Mouse (Mus musculus): ENCODE measurements around the gene Npb. TPM values are rescaled to one million over a fixed set of nuclear protein-coding genes. Genes with fewer than 3 reads are reported as not detected.
"Not testable (repeated sequence)": the region's sequence is repeated elsewhere in the genome, so short reads cannot be mapped to it uniquely, and the experiment has no call there.

Gene Npb
- total RNA-seq, 4 experiments from 2014 or later, result not detected

DNA sequence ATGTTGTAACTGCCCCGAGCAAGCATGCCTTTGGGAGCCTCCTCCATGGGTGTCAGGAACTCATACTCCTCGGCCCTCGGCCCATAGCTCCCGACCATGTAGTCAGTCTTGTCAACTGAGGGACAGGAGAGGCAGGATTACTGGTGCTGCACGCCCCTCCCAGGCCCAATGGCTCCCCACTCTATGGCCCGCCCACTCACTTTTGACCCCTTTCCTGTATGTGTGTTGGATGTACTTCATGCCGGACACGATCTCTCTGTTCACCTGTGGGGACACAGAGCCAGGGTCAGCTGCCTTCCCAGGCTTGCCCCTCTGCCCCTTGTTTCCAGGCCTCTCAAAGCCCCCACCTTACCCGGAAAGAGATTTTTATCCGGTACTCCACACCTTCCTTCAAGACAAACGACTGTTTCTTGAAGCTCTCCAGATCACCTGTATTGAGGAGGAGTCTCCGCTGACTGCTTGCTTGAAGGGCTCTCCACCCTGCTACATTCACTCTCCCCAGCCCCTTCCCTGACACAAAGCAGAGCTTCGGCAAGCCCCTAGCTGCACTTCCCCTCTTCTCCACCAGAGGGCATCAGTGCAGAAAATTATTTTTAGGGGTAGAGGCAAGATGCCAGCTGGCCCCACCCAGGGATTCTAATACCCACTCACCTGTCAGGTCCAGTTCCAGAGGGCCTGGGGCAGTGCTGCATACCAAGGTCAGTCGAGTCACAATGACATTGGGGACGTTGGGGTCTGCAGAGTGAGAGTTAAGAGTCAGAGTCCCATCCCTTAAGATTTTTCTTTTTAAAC is 28.8 kb upstream of the Npb start:
- peak; percentile 60 to 64 for DNase-seq (ENCODE audit: low spot score in 2 of 2)

DNA sequence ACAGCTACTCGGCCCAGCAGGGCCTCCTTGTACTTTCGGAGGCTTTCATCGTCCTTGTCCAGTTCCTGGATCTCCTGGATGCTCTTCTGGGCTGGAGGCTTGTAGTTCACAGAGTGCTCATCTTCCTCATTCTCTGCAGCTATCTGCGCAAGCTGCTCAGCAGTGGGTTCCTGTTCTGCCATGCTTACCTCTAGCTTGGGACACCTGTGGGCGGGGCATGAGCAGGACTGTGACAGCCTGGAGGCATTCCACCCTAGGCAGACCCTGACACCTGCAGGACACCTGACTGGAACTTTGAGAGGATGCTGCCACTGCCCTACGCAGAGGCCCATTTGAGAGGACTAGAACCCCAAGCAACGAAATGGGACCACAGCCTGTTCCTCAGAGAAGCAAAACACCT is 28.1 kb upstream of the Npb start:
- no peak for DNase-seq (ENCODE audit: low spot score in 2 of 2)

DNA sequence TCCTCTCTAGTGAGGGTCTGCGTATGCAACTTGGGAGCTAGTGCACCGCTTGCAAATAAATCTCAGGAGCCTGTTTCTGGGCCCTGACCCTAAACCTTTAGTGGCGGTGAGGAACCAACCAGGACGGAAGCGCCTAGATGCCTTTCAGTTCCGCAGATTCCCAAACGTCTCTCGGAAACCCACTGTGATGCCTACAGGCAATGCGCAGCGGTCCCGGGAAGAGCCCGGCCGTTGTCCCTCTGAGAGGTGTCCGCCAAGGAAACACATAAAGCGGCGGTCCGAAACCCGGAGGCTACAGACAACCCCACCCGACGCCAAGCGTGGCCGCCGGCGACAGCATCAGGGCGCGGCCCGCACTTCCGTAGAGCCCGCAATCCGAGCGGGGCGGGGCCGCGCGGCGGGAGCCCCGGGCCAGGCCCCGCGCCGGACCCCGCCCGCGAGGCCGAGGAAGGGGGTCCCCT is 27.4 kb upstream of the Npb start:
- DNase-seq (ENCODE audit: low spot score in 2 of 2), result no peak

DNA sequence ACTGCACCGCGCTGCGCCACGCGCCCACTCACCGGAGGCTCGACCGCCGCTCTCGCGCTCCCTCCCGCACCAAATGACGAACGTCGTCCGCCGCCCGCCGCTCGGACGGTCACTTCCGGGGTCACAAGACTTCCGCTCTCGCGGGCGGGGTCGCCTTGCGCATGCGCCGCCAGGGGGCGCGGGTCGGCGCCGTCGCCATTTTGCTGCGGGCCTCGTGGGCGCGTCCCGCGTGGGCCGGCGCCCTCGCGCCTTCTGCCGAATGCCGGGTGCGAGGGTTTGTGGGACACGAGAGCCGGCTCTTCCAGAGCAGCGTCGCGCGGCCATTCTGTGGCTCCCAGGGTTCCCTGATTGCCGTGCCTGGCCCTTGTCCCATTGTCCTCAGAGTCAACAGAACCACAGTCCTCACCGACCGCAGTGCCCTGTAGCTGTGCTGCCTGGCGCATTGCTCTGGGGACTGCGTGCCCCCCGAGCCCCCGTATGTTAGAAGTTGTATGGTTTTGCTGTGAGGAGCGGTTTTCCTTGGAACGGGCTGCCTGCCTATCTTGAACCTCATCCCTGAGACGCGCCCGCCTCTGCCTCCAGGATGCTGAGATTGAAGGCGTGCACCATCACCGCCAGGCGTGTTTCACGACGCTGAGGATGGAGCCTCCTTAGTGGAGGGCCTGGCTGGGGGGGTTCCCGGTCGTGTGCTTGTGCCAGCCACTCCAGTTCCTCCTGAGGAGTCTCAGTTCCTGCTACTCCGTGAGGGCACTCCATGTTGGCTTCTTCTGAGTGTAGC is 26.6 kb upstream of the Npb start, which contains the start of gene Arhgdia:
Arhgdia (minus strand) TSS at position 135 of the 778 bp plus-strand sequence.
- peak; percentile 72 to 84 for DNase-seq (ENCODE audit: low spot score in 2 of 2)

DNA sequence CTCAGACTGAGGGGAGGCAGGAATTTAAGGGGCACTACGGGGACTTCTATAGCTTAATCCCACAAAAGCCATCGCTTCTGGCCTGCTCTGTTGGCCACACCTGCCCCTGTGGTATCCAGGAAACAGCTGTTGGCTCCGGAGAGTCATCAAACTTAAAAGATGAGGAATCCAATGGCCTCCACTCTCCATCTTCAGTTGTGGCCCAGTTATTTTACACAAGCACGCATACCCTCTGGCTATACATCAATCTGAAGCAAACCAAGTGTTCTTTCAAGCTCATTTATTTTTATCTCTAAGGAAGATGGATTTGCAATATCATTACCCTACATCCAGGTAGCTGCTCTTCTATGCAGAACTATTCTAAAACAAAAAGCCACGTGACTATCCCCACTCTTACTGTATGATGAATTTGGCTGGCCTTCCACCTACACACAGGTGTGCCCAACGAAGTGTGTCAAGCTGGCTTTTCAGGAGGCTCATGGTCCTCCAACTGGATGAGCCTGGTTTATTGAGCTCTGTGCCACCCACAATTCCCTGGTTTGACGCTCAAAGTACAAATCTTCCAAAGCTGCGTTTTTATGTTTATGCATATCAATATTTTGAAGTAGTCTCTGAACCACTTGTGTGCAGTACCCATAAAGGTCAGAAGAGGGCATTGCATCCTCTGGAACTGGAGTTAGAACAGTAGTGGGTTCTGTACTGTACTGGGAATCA is 25.9 kb upstream of the Npb start:
- DNase-seq (ENCODE audit: low spot score in 2 of 2), result no peak

DNA sequence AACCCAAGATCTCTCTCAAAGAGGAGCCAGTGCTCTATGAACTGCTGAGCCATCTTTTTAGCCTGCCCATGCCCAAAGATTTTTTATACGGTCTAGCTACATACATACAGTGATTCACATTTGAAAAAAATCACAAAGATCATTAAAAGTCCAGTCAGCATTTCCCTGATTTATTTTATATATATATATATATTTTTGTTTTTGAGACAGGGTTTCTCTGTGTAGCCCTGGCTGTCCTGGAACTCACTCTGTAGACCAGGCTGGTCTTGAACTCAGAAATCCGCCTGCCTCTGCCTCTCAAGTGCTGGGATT is 25.3 kb upstream of the Npb start:
- not testable (repeated sequence) for DNase-seq (ENCODE audit: low spot score in 2 of 2)

DNA sequence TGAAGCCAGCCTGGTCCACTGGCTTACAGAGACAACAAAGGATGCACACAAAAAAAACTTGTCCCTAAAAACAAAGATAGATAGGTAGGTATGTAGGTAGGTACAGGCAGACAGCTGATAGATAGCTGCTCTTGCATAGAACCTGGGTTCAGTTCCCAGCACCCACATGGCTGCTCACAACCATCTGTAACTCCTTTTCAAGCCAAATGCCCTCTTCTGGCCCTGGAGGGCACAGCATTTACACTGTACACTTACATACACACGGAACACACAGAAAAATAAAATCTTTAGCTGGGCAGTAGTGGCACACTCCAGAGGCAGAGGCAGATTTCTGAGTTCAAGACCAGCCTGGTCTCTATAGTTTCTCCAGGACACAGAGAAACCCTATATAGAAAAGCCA is 24.3 kb upstream of the Npb start:
- DNase-seq (ENCODE audit: low spot score in 2 of 2), result no peak

DNA sequence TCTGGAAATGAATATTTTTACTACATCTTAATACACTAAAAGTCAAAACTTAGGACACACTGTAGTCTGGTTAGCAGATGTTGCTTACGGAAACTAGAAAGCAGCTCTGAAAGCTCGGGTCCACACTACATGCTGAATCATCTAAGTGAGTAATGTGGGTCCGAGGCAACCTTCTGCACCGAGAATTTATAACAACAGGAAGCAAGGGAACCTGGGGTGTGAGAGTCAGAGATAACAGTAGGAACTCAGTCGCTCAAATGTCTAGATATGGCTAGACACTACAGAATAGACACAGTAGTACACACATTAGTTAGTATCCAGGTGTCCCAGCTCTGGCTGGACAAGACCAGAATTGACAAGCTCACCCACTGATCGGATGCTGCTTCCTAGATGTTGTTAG is 19.7 kb upstream of the Npb start:
- no peak for DNase-seq (ENCODE audit: low spot score in 2 of 2)

DNA sequence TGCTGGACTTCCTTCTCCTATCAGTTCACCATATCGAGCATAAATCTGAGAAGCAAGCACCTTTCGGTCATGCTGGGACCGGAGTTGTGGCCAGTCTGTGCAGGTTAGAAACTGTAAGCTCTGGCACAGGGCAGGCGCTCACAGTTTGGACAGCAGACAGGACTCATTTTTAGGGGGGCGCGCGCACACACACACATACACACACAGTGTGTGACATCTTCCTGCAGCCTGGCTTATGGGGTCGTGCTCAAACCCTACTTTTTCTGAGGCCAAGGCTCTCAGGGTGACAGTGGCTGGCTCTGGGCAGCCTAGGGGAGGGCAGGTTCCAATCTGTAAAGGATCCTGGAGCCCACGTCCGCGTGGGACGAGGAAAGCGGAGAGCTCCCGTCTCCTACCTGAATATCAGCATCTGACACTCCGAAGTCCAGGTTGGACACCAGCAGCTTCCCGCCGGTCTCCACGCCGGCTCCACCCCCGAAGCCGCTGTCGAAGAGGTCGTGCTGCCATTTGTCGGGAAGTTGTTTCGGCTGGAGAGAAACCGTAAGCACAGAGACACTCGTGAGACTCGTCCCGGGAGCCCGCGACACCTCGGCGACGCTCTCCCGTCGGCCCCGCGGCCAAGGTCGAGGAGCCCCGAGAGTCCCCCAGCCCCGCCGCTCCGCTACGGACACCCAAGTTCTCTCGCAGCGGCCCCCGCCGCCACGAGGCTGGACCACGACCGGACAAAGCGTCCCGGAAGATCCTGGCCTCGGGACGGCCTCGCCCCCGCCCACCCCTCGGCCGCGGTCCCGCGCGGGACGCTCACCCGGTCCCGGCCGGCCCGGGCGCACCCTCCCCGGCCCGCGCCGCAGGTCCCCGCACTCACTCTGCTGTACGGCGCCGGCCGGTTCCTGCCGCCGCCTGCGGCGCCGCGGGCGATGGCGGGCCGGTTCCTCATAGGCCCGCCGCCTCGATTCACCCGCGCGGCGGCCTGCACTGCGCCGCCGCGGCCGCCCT is 10.7 kb upstream of the Npb start:
- no peak for DNase-seq (ENCODE audit: low spot score in 2 of 2)

DNA sequence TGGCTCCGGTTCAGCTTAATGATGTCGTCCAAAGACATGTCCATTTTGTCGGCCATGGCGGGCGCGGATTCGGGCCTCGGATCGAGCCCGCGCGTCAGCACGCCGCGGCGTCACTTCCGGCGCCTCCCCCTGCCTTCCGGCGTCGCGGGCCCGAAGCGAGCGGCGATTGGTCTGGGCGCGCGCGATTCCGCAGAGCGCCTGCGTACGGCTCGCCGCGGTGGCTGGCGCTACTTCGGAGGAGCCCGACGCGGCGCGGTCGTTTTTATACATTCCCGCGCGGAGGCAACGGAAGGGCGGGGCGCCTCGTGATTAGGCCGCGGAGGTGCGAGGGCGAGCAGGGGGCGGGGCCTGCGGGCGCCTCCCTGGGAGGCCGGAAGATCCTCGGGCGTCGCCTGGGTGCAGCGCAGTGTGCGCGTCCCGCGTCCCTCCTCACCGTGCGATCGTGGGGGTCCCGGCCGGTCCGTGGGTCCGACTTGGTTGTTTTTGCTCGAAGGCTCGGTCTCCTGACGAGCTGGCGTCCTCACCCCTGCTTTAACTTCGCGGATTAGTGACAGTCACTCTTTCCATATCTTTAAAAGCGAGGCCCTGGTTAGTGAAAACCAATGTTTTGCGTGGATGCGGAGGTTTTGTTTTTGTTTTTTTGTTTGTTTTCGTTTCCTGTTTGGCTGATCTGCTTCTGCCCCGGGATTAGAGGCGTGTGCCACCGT is 9.8 kb upstream of the Npb start, which contains the start of the genes Alyref and Anapc11:
Alyref (minus strand) TSS at position 83 of the 707 bp plus-strand sequence.
Anapc11 (plus strand) TSS at position 139 of the 707 bp plus-strand sequence.
- peak; percentile 82 to 88 for DNase-seq (ENCODE audit: low spot score in 2 of 2)

DNA sequence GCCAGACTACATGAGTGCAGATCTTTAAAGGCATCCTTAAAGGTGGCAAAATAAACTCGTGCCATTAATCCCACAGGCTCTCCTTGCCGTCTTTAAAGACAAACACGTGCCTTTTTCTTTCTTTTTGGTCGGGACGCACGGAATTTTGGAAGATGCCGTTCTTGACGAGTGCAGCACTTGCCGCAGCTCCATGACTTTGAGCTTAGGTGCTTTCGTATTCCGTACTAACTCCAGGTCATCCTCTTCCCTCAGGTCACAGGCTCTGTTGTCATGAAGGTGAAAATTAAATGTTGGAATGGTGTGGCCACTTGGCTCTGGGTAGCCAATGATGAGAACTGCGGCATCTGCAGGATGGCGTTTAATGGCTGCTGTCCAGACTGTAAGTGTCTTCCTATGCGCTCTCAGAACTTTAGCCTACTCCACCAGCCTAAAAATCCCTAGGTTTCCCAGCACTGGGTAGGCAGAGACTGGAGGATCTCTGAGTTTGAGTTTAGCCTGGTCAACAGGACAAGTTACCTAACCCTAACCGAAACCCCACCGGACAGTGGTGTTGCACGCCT is 9.2 kb upstream of the Npb start:
- no peak for DNase-seq (ENCODE audit: low spot score in 2 of 2)

DNA sequence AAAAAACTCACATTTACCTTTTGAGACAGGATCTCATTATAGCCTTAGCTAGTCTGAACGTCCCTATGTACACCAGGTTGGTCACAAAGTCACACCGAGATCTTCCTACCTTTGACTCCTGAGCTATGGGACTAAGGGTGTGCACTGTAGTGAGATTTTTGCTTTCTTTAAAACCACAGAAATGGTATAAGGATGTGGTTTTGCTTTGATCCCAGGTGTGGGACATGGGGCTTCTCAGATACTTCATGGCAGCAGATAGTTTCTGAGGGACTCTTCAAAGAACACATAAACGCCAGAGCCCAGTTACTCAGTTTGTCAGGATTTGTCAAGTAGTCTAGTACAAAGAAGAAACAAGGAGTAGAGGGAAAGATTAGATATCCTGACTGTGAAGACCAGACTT is 7.6 kb upstream of the Npb start:
- DNase-seq (ENCODE audit: low spot score in 2 of 2), result no peak

DNA sequence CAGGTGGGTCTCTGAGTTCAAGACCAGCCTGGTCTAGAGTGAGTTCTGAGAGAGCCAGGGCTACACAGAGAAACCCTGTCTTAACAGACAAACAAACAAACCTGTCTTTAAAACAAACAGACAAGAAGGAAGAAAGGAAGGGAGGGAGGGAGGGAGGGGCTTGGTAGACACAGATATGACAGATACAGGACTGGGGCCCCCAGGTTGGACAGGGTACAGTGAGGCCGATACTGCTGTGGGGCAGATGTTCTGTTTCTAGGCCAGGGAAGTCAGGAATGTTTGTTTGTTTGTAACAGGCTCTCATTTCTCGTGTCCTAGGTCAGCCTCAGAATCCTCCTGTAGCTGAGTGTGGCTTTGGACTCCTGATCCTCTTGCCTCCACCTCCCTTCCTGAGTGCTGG is 4.7 kb upstream of the Npb start:
- DNase-seq (ENCODE audit: low spot score in 2 of 2), result no peak

DNA sequence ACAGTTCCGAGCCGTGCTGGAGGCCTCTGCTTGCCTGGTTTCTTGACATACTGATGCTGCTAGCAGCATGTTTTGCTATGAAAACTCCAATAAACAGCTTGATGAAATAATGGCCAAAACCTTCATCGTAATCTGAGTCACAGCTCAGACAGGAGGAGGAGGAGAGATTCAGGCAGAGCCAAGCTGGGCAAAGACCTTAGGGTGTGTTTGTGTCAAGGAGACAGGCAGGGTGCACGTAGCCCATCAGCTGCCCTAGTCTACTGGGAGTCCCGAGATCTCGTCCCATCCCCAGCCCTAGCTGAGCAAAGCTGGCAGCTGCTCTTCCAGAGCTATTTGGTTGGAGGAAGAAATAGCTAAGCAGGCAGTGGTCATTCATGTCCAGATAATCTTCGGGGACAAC is 2.6 kb upstream of the Npb start:
- no peak for DNase-seq (ENCODE audit: low spot score in 2 of 2)

DNA sequence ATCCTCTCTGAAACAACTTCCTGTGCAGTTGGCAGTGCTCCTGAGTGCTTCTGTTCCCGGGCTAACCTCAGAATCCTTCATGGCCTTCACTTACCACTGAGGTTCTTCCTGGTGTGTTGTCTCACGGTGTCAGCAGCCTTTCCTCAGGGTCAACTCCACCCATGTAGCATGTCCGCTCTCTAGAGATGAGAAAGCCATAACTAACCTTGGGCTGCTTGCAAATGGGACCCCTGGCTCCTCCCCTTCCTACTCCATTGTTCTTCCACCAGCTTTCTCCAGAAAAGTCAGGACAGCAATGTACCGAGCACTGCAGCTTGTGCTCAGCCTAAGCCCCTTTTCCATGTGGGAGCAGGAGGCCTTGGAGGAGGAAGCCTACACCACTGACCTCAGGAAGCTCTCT is 1.5 kb upstream of the Npb start:
- no peak for DNase-seq (ENCODE audit: low spot score in 2 of 2)

DNA sequence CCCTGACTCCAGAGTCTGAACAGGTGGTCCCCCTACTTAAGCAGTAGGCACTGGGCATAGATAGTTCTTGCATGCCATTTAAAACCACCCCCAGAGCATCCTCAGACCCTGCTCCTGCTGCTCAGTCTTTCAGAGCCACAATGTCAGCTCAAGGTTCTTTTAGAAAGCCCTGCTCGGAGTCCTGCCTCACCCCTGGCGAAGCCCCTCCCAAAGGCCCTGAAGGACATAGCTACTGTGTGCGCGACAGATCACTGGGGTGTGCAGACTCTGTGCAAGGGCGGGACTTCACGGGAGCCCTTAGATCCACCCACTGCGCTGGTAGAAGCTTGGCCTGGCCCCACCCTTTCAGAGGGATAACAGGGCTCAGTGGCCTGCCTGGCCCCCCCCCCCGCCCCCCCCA is 973 bp downstream of the Npb start:
- no peak for DNase-seq (ENCODE audit: low spot score in 2 of 2)

DNA sequence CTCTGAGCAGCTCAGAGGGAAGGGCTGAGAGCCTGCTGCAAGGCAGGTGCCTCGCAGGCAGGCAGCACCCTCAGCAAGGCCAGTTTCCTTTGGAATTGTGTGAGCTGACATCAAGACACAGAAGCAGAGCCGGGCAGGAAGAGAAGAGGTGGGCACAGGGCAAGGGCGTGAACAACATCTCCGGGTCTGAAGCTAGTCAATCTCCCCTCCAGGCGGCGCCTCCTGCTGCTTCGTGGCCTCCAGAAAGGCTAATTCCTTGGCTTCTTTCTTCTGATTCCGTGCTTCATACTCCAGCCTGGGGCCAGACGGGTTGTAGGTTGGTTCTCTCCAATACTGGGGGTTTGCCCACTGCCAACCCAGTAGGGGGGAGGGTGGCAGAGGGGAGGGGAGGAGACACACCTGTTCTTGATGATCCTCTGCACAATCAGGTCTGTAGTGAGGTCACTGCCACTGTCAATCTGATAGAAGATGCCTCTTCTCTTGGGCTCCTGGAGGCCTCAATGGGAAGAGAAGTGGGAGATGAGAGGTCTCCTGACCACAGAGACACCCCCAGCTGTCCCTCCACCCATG is 2.3 kb downstream of the Npb start:
- DNase-seq (ENCODE audit: low spot score in 2 of 2), result no peak

DNA sequence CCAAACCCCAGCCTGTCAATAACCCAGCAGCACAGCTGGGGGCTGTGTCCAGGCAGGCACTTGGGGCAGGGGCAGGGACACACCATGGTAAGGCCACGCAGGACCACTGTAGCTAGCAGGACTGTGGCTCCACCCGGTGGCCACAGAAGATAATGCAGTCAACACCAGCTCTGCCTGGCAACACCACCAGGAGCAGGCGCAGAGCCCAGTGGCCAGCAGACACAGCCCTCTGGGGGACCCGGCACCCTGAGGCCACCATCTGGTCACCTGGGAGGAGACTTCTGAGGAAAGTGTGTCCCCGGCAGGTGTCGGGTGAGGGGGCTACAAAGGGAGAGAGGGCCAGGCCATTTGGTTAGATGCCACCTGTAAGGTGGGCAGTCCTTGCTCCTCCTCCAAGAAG is 4.5 kb downstream of the Npb start:
- DNase-seq (ENCODE audit: low spot score in 2 of 2), result peak; percentile 72 to 77

DNA sequence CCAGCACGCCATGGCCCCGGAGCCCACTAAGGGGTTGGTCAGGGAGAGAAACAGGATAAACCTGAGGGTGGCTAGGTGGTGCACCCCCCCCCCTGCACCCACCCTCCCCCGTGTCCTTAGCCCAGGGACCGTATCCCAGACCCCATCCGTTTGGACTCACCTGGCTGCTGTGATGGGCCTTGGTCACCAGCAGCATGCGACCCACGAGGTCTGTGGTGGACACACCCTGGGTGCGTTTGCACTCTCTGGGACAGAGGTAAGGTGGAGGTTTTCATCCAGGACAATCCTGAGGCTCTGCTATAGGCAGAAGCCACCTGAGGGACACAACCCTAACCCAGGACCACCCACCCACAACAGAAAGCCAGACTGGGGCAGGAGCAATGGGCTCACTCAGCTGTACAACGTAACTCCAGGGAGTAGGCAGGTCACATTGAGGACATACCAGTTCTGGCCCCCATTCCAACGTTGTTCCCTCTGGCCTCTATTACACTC is 5.2 kb downstream of the Npb start:
- no peak for DNase-seq (ENCODE audit: low spot score in 2 of 2)
